In genomic region chr2:103822560-103822959, GRCm38 (mm10) we compare ENCODE assay signal across 21 mouse cellular contexts. TPM values are rescaled to one million over a fixed set of nuclear protein-coding genes. Genes with fewer than 3 reads are reported as not detected.
DNase-seq lines count a peak whose midpoint lies in the region; ATAC-seq and TF ChIP-seq lines count a peak whose summit lies in the region.
"Had no signal": no experiment of that assay in that cellular context is flagged by ENCODE, and none has a peak within 500 bp of the region (broad histone marks: within the 10 kb centered on the region; RNA-seq: fewer than 3 reads in every experiment).

No protein-coding gene starts in this region.

- ATAC-seq in CD4-positive, CD25-positive, alpha-beta regulatory T cell, adult 4 months, result no peak
- ATAC-seq: activated CD4-positive, CD25-positive, alpha-beta regulatory T cell, adult 4 months; forebrain, embryonic 15.5 days had no signal

- in situ Hi-C loops in CH12.LX (cut with MboI; ENCODE audit: low pct_ligation_motif_present, low pct_unique_long_range_greater_than_20kb, low sequenced_read_pairs), result no loop called here

- no peak overlapping the region for H3K4me3 ChIP-seq in CH12.LX (replicated peaks in 1 of 3; ENCODE audit: low read depth in 2 of 3, low read length in 2 of 3, poor library complexity in 1 of 3)
- H3K4me3 ChIP-seq: embryonic facial prominence, embryonic 12.5 days; forebrain, embryonic 15.5 days; heart, adult 2 months; heart, embryonic 12.5 days; hindbrain, embryonic 10.5 days had no signal

- peak in 1 of 2 experiments; percentile 57; a peak in 2 of 4 replicates for TF ChIP-seq CTCF in CH12.LX (conservative IDR thresholded peaks at IDR 0.05 in 1 of 2, IDR thresholded peaks at IDR 0.05 in 1 of 2; ENCODE audit: low read depth in 2 of 2, low read length in 2 of 2)

- peak; percentile 5 for DNase-seq in CD4-positive, CD25-positive, alpha-beta regulatory T cell, adult 2 months (ENCODE audit: low read depth, low spot score)
- peak; percentile 16 to 47 for DNase-seq in kidney, postnatal 25 days
- DNase-seq in kidney, adult 9 months, result no peak
- DNase-seq in CH12.LX (ENCODE audit: extremely low read depth), result peak; percentile 26
- peak; percentile 23 for DNase-seq in adipocyte (ENCODE audit: low spot score)
- DNase-seq in gastrocnemius, postnatal 4 days (ENCODE audit: low spot score in 2 of 2), result no peak
- no peak for DNase-seq in layer of hippocampus, adult 9-11 months
- DNase-seq: adrenal gland, postnatal 10 days; B cell, adult 2 months; cerebellum, adult 11 months; cerebellum, adult 8-10 months; gastrocnemius, postnatal 10 days; heart, adult 2 months had no signal

- no peak for TF ChIP-seq POLR2A in CH12.LX (IDR thresholded peaks at IDR 0.05; ENCODE audit: low read depth, low read length)

- no peak overlapping the region for H3K9ac ChIP-seq in CH12.LX (ENCODE audit: insufficient read depth, low read depth)
- H3K9ac ChIP-seq: embryonic facial prominence, embryonic 12.5 days; forebrain, embryonic 15.5 days; heart, embryonic 12.5 days; hindbrain, embryonic 14.5 days had no signal

- 0 out of 2 replicates have a peak overlapping the region, but pooled peaks have one; percentile 27 for H3K4me2 ChIP-seq in CH12.LX (ENCODE audit: insufficient read depth, low read depth, poor library complexity, severe bottlenecking)
- H3K4me2 ChIP-seq: embryonic facial prominence, embryonic 12.5 days; forebrain, embryonic 15.5 days; heart, embryonic 12.5 days; hindbrain, embryonic 14.5 days had no signal

- no peak overlapping the region for H3K27ac ChIP-seq in CH12.LX (ENCODE audit: insufficient read depth, low read depth)
- H3K27ac ChIP-seq: embryonic facial prominence, embryonic 12.5 days; forebrain, embryonic 15.5 days; heart, adult 2 months; hindbrain, embryonic 10.5 days; hindbrain, embryonic 14.5 days had no signal

- no peaks in the 10 kb centered on the region for H3K79me2 ChIP-seq in CH12.LX (replicated peaks; ENCODE audit: control insufficient read depth, extremely low read depth, insufficient read depth, poor library complexity, severe bottlenecking)

- no peaks in the 10 kb centered on the region for H3K27me3 ChIP-seq in CH12.LX (replicated peaks)
- H3K27me3 ChIP-seq: embryonic facial prominence, embryonic 12.5 days; forebrain, embryonic 15.5 days; heart, embryonic 12.5 days had no signal

- dilution Hi-C loops in CH12.LX (cut with MboI; ENCODE audit: extremely low pct_ligation_motif_present, extremely low pct_unique_long_range_greater_than_20kb, low sequenced_read_pairs), result no loop called here

- peak; percentile 40 for TF ChIP-seq RAD21 in CH12.LX (IDR thresholded peaks at IDR 0.05; ENCODE audit: low read depth, low read length)

- H3K4me1 ChIP-seq in CH12.LX (ENCODE audit: control insufficient read depth in 1 of 2, insufficient read depth in 2 of 2), result peaks cover 0 to 7% of the 10 kb centered on the region in 2 experiments; a peak in 1 of 4 replicates
- H3K4me1 ChIP-seq: embryonic facial prominence, embryonic 12.5 days; forebrain, embryonic 15.5 days; heart, embryonic 12.5 days; hindbrain, embryonic 10.5 days had no signal

- no peaks in the 10 kb centered on the region for H3K9me3 ChIP-seq in CH12.LX (replicated peaks; ENCODE audit: low read length)
- H3K9me3 ChIP-seq: embryonic facial prominence, embryonic 12.5 days; forebrain, embryonic 15.5 days; G1E; heart, embryonic 12.5 days; hindbrain, embryonic 10.5 days had no signal

- H3K36me3 ChIP-seq in CH12.LX (replicated peaks in 1 of 2; ENCODE audit: control insufficient read depth in 1 of 2, insufficient read depth in 1 of 2, low read length in 1 of 2), result no peaks in the 10 kb centered on the region
- H3K36me3 ChIP-seq: embryonic facial prominence, embryonic 12.5 days; forebrain, embryonic 15.5 days; G1E; heart, embryonic 12.5 days; hindbrain, embryonic 10.5 days had no signal

- TF ChIP-seq EP300 in CH12.LX (IDR thresholded peaks at IDR 0.05; ENCODE audit: low read length), result no peak

TF ChIP-seq in CH12.LX, 34 proteins besides CTCF, POLR2A, EP300 and RAD21:
- no peak for TF ChIP-seq IRF4 (IDR thresholded peaks at IDR 0.05; ENCODE audit: low read depth, low read length)
- 0 out of 2 replicates have a peak, but pooled peaks have one; percentile 41 for TF ChIP-seq MYC (IDR thresholded peaks at IDR 0.05; ENCODE audit: low read depth, low read length)
- no peak for TF ChIP-seq CHD2 (IDR thresholded peaks at IDR 0.05; ENCODE audit: low read length)
- peak; percentile 56; the same call in 1 of the 2 replicates for TF ChIP-seq MAX (IDR thresholded peaks at IDR 0.05; ENCODE audit: low read length)
- TF ChIP-seq SMC3 (IDR thresholded peaks at IDR 0.05; ENCODE audit: low read depth, low read length), result peak; percentile 58
- no peak for TF ChIP-seq ELF1 (IDR thresholded peaks at IDR 0.05; ENCODE audit: low read depth, low read length)
TF ChIP-seq in CH12.LX: peak in this region for 3.

RNA-seq across cellular contexts. Expression of gene Caprin1, which starts 25.1 kb away (rescaled TPM):
- 10 to 100 TPM; 84.9 to 89.3 TPM for polyA plus RNA-seq in CD4-positive, CD25-positive, alpha-beta regulatory T cell, adult 4 months (2017; shearing (Covaris generic))
- total RNA-seq in CH12.LX (2012; rRNA removed) (217 and 260 TPM in 2 replicates), CH12.LX (2014; rRNA removed) (410 and 422 TPM in 2 replicates)
- 514 and 537 TPM in 2 replicates for polyA plus RNA-seq in CH12.LX (2012; ENCODE audit: insufficient read length, low read depth)
- 100 to 1,000 TPM; 248 to 285 TPM for total RNA-seq in gastrocnemius, postnatal 4 days (2021)

Comparison
In these comparisons a context has a peak if more than half of its experiments do, and no peak if none do; other contexts are left out.
1. DNase-seq: peak in CD4-positive, CD25-positive, alpha-beta regulatory T cell, adult 2 months (single experiment), kidney, postnatal 25 days (2 of 2), CH12.LX (single experiment) and adipocyte (single experiment); none in kidney, adult 9 months (single experiment), gastrocnemius, postnatal 4 days (0 of 2) and layer of hippocampus, adult 9-11 months (single experiment).